Mouse (Mus musculus) T-cell, adult 2 months (primary cell): Measurements from ENCODE around the gene Ptprf.

Experiments used
- DNase-seq: peaks from one replicate; pipeline ENCODE4 v3.0.0; 2022; ENCODE audit warnings: low spot score

Gene Ptprf

GRCm38 (mm10) chr4:118257977-118258376 lies 33.2 kb downstream of the Ptprf start:
- DNase-seq: no peak

DNA sequence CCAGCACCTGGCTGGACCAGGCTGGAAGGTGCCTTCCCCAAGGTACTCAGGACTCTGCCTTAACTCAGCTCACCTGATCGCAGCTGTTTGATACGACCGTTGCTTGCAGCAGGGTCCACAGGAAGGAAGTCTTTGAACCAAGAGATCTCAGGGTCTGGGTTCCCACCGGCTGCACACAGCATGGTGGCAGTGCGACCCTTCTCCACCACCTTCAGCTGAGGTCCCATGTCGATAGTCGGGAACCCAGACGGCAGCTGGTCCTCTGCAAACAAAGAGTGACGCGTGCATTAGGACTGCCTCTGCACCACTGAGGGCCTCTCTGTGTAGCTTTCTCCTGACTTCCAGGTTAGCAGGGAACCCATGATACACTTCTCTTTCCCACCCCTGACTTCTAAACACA lies 33.8 kb downstream of the Ptprf start:
- no peak for DNase-seq

DNA sequence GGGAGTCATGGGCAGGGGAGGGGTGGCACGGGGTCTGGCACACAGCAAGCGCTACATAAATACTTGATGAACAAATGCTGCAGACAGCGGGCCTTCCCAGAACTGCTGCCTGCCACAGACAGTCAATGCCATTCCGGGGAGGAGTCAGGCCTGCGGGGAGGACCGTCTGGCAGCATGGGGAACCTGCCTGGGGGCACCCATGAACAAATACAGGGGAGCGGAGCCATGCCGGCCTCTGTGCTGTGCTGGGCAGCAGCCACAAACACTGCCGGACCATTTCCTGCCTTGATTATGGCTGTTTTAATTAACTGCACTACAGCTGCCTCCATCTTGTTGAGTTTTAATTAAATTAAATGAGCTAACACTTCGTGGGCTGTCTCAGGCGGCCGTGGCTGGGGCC lies 35.0 kb downstream of the Ptprf start:
- DNase-seq: no peak

DNA sequence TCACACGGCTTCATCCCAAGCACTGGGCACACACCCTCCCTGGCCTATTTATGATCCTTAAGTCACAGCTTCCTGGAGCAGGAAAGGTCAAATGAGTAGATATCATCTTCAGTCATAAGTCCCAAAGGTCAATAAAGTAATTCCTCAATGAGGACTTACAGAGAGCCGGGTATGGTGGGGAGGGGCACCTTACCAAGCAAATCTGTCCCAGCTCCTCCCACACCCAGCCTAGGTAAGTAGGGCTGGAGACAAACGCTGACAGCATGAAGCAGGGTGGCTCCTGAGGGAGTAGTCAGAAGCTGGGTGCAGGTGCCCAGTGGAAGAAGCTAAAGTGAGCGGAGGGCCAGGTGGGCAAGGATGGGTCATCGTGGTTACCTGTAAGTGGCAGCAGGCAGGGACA lies 36.3 kb downstream of the Ptprf start:
- DNase-seq: no peak

DNA sequence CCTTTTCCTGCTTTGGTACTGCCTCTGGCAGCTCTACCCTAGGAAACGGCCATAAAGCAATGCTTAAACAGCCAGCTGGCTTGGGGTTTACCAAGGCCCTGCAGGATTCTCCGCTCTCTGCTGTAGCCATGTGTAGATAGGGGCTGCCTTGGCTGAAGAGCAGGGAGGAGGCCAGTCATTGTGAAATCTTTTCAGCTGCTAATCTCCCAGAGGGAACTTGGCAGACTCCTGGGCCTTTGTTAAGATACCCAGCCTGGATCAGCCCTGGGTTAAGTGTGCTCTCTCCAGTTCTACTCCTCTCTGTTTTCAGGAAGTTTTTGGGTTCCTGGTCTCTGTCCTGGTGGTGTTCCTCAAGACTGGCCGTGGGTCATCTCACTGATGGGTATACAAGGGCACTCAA lies 43.9 kb downstream of the Ptprf start:
- DNase-seq: no peak

DNA sequence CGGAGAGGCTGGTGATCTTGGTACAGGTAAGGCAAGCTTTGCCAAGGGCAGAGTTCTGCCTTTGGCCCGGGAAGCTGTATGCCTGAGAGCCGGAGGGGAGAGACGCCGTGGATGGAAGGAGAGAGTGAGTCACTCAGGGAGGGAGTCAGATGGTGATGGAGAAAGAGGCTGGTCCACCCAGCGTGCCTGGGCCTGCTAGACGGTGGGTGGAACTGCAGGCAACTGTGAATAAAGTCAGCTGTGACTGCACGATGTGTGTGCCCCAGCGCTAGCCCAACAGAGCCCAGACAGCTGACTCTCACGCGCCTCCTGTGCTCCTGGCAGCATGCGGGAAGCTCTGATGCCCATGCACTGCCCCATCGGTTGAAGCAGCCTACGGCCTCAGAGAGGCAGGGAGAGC lies 45.4 kb downstream of the Ptprf start:
- DNase-seq: no peak

GRCm38 (mm10) chr4:118243791-118244190 lies 47.4 kb downstream of the Ptprf start:
- no peak for DNase-seq

- no peak for DNase-seq
Measured at GRCm38 (mm10) chr4:118243298-118243697, 47.9 kb downstream of the Ptprf start.

DNA sequence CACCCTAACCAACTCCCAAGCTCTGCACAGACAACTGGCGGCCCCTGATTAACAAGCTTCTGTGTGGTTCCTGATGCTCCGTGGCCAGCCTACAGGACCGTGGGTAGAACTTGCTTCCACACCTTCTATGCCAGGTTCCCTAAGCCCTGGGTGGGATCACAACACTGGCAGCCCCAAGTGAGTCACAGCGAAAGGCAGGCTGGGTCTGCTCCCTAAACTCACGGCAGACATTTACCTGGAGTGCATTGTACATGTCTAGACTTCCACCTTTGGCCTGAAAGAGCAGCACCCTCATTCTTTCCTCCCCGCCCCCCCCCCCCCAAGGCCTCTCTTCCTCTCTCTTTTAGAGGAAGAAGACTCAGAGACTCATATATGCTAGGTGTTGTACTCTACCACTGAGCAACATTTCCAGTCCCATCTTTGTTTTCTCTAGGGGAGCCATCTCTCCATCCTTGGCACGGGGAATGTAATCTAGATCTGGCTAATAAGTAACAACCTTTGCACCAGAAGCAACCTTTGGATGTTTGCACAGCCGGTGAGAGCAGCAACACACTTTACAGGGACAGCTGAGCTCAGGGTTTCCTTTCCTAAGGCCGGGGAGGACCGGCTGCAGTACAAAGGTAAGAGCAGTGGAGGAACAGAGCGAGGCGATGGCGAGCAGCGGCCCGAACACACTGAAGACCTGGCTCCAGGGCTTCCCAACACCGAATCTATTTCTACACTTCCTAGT lies 51.1 kb downstream of the Ptprf start:
- no peak for DNase-seq

DNA sequence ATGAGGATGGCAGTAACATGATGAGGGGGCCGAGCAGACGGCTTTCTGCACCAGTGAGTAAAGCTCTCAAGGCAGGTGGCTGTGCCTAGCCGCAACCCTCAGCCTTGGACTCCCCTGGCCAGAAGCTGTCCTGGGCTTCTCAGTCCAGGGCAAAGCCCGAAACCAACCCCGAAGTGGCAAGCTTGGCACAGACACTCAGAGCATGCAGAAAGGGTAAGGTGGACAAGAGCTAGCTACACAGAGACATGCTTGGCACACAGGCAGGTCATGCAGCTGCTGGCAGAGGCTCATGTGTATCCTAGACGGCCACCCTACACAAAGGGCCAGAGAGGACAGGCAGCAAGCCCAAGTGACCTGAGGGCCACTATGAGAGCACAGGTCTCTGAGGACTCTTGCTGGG lies 52.5 kb downstream of the Ptprf start:
- DNase-seq: no peak

DNA sequence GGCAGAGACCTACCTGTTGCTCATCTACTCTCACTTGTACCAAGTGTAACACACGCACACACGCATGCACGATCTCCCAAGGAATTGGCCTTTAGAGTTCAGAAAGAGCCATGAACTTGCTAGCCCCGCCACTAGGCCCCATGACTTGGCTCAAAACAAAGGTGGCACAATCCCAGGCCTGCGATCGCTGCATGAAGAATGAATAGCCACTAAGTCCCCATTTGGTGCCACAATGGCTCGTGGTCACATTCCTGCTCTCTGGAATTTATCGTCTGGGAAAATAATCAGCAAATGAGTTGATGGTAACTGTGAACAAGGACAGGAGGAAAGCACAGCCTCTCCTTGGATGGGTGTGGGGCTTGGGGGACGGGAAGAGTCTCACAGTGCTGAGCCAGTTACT lies 54.3 kb downstream of the Ptprf start:
- DNase-seq: no peak

- DNase-seq: no peak
Measured at GRCm38 (mm10) chr4:118234711-118235388, 56.4 kb downstream of the Ptprf start.

DNA sequence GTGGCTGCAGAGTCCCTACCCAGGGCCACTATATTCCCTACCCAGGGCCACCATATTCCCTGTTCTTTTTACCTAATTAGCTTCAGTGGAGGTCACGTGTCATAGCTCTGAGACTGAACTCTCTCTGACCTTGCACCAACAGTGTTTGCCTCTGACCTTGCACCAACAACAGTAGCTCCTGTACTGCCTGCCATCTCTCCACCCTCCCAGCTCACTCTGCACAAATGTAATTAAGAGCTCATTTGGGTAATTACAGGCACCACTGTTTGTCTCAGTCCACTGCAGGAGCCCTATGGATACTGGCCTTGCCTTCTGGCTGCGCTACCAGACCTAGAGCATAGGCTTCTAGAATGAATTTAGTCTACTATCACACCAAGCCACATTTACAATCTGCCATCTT lies 57.3 kb downstream of the Ptprf start:
- no peak for DNase-seq

DNA sequence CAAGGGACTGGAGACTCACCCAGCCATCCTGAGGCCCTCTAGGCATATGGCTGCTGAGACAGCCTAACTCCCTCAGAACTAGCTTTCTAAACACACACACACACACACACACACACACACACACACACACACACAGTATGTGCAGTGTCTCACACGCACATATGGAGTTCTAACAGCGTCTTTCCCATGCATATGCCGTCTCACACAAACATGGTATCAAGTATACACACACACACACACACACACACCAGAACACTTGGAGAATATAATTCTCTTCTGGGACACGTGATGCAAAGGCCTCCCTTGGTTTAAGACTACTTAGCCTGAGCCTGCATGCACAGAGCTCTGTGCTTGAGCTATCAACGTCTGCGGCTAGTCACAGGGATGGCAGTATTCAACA lies 59.3 kb downstream of the Ptprf start:
- DNase-seq: no peak

DNA sequence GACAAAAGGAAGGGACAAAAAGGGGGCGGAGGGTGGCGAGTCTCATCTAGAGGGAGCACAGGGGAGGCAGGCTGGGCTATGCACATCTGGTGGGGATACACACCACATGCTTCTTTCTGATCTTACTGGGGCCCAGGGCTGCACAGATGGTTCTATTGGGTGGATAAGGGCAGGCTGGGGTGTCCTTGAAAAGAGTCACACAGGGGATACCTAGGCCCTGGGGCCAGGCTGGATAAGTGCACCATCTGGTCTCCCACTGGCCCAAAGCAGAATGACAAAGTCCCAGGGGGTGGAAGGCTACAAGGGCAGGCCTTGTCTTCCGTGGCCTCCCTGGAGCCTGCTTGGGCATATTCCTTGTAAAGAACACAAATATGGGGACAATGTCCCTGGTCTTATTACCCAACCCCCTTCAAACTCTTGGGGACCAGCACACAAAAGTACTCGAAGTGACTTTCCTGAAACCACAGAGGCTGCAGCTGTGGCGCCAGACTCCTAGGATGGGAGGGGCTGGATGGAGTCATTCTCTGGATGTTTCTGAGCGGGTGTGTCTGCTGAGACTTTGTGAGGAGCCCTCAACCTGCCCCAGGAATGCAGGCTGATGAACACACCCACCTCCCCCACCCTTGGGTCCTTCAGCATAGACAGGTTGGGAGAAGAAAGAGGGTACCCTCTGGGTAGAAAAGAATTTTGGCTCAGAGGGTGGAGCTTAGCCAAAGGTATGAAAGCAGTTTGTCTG lies 62.0 kb downstream of the Ptprf start:
- no peak for DNase-seq

- DNase-seq: no peak
Measured at GRCm38 (mm10) chr4:118227398-118227797, 63.8 kb downstream of the Ptprf start.

GRCm38 (mm10) chr4:118221261-118221660 lies 69.9 kb downstream of the Ptprf start:
- DNase-seq: no peak

DNA sequence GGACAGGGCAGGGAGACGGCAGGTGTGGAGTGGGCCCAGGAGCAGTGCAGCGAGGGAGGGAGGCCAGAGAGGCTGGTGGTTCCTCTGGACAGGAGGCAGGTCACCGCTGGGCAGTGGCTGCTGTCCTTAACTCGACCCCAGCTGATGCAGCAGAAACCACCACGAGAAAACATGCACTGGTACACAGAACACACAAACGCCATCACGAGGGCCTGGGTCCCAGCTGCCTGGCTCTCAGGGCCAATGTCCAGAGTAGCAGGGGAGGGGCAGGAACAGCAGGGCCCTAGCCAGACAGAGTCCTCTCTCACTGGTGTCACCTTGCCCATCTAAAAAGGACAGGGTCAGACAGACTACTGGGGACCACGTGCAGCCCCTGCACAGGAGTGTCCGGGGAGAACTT lies 70.4 kb downstream of the Ptprf start:
- no peak for DNase-seq

GRCm38 (mm10) chr4:118219487-118219886 lies 71.7 kb downstream of the Ptprf start:
- no peak for DNase-seq

GRCm38 (mm10) chr4:118218521-118218920 lies 72.7 kb downstream of the Ptprf start:
- DNase-seq: no peak

GRCm38 (mm10) chr4:118216726-118217595 lies 74.2 kb downstream of the Ptprf start:
- peak; percentile 53 for DNase-seq

GRCm38 (mm10) chr4:118214891-118215290 lies 76.3 kb downstream of the Ptprf start:
- no peak for DNase-seq
